Mouse (Mus musculus) brain, embryonic 18.5 days (tissue): ENCODE measurements at regions not wholly inside any gene's neighbourhood (a gene's known extent, or its start where the extent isn't known, plus 50 kb on each side); places are given as distances from the start of the nearest gene placed in this dataset.

Experiments used
- DNase-seq: peaks from one replicate; pipeline ENCODE4 v3.0.0-alpha.2; 2012; ENCODE audit warnings: low read depth, low spot score

GRCm38 (mm10) chr5:12219424-12220107 lies 163.6 kb upstream of the Sema3d start:
- no peak for DNase-seq

- DNase-seq: no peak
Measured at GRCm38 (mm10) chr5:12222622-12223021, 160.6 kb upstream of the Sema3d start.

GRCm38 (mm10) chr5:12233377-12234096 lies 149.6 kb upstream of the Sema3d start:
- no peak for DNase-seq

GRCm38 (mm10) chr5:12243179-12243805 lies 139.9 kb upstream of the Sema3d start:
- no peak for DNase-seq

- DNase-seq: no peak
Measured at GRCm38 (mm10) chr5:12293685-12294084, 89.5 kb upstream of the Sema3d start.

GRCm38 (mm10) chr5:12297331-12297730 lies 85.9 kb upstream of the Sema3d start:
- DNase-seq: no peak

GRCm38 (mm10) chr5:12301833-12302808 lies 81.1 kb upstream of the Sema3d start:
- no peak for DNase-seq

GRCm38 (mm10) chr5:12309408-12309807 lies 73.8 kb upstream of the Sema3d start:
- DNase-seq: no peak

GRCm38 (mm10) chr5:12332648-12333305 lies 50.4 kb upstream of the Sema3d start:
- no peak for DNase-seq
